In genomic region chr11:88187417-88188133, GRCm38 (mm10) we compare ENCODE assay signal across 8 mouse cellular contexts. TPM values are rescaled to one million over a fixed set of nuclear protein-coding genes. Genes with fewer than 3 reads are reported as not detected.
DNase-seq lines count a peak whose midpoint lies in the region; ATAC-seq and TF ChIP-seq lines count a peak whose summit lies in the region.

No protein-coding gene starts in this region.

- peak overlapping the region; percentile 85 for H3K27ac ChIP-seq in embryonic facial prominence, embryonic 14.5 days (replicated peaks; ENCODE audit: low read depth, low read length)
- peak overlapping the region; percentile 83 for H3K27ac ChIP-seq in heart, embryonic 10.5 days
- H3K27ac ChIP-seq in kidney, embryonic 15.5 days, result peak overlapping the region; percentile 76
- peak overlapping the region; percentile 85 for H3K27ac ChIP-seq in limb, embryonic 15.5 days
- H3K27ac ChIP-seq in midbrain, postnatal 0 days (ENCODE audit: low read depth, low read length), result peak overlapping the region; percentile 51

- peak; percentile 94 for ATAC-seq in embryonic facial prominence, embryonic 14.5 days (ENCODE audit: low read depth)
- ATAC-seq in kidney, embryonic 15.5 days (replicated peaks; ENCODE audit: low FRiP score), result peak; percentile 93
- ATAC-seq in limb, embryonic 15.5 days (ENCODE audit: insufficient number of reproducible peaks, low FRiP score, low TSS enrichment, low read depth), result peak; percentile 90
- ATAC-seq in midbrain, postnatal 0 days (ENCODE audit: low FRiP score), result peak; percentile 91

- peaks cover 21% of the 10 kb centered on the region for H3K4me1 ChIP-seq in embryonic facial prominence, embryonic 14.5 days (ENCODE audit: control insufficient read depth, insufficient read depth, low read length)
- peaks cover 18% of the 10 kb centered on the region for H3K4me1 ChIP-seq in heart, embryonic 10.5 days
- peaks cover 46% of the 10 kb centered on the region for H3K4me1 ChIP-seq in kidney, embryonic 15.5 days
- peaks cover 50% of the 10 kb centered on the region for H3K4me1 ChIP-seq in limb, embryonic 15.5 days
- no peaks in the 10 kb centered on the region for H3K4me1 ChIP-seq in midbrain, postnatal 0 days (ENCODE audit: insufficient read depth, low read length)

- H3K9ac ChIP-seq in embryonic facial prominence, embryonic 14.5 days (ENCODE audit: low read depth, low read length), result peak overlapping the region; percentile 42
- H3K9ac ChIP-seq in kidney, embryonic 15.5 days, result peak overlapping the region; percentile 26
- H3K9ac ChIP-seq in limb, embryonic 15.5 days, result 0 out of 2 replicates have a peak overlapping the region, but pooled peaks have one; percentile 7
- peak overlapping the region; percentile 37; the same call in 1 of the 2 replicates for H3K9ac ChIP-seq in midbrain, postnatal 0 days (replicated peaks; ENCODE audit: low read length, poor library complexity, severe bottlenecking)

- H3K4me2 ChIP-seq in embryonic facial prominence, embryonic 14.5 days (ENCODE audit: low read depth, low read length), result peak overlapping the region; percentile 42
- peak overlapping the region; percentile 58 for H3K4me2 ChIP-seq in kidney, embryonic 15.5 days
- H3K4me2 ChIP-seq in limb, embryonic 15.5 days, result peak overlapping the region; percentile 44
- peak overlapping the region; percentile 37 for H3K4me2 ChIP-seq in midbrain, postnatal 0 days (ENCODE audit: low read depth, low read length, poor library complexity, severe bottlenecking)

- WGBS in embryonic facial prominence, embryonic 14.5 days, result 7% methylated on average over 19 of the region's 25 CpGs
- WGBS in heart, embryonic 10.5 days, result 12% methylated on average over 25 of the region's 25 CpGs
- 9% methylated on average over 25 of the region's 25 CpGs for WGBS in kidney, embryonic 15.5 days
- WGBS in limb, embryonic 15.5 days, result 6% methylated on average over 25 of the region's 25 CpGs
- 12% methylated on average over 25 of the region's 25 CpGs for WGBS in midbrain, postnatal 0 days

- no peaks in the 10 kb centered on the region for H3K9me3 ChIP-seq in embryonic facial prominence, embryonic 14.5 days (ENCODE audit: control insufficient read depth, low read length)
- no peaks in the 10 kb centered on the region for H3K9me3 ChIP-seq in heart, embryonic 10.5 days
- H3K9me3 ChIP-seq in kidney, embryonic 15.5 days (replicated peaks), result no peaks in the 10 kb centered on the region
- H3K9me3 ChIP-seq in limb, embryonic 15.5 days, result no peaks in the 10 kb centered on the region
- H3K9me3 ChIP-seq in midbrain, postnatal 0 days (ENCODE audit: low read length), result no peaks in the 10 kb centered on the region

- TF ChIP-seq CTCF in midbrain, postnatal 0 days (IDR thresholded peaks at IDR 0.05), result peak; percentile 93

- 0 out of 2 replicates have a peak overlapping the region, but pooled peaks have one; percentile 13 for H3K4me3 ChIP-seq in embryonic facial prominence, embryonic 14.5 days (ENCODE audit: low read depth, low read length)
- H3K4me3 ChIP-seq in heart, embryonic 10.5 days, result peak overlapping the region; percentile 42
- H3K4me3 ChIP-seq in kidney, embryonic 15.5 days (replicated peaks), result peak overlapping the region; percentile 27
- peak overlapping the region; percentile 24 for H3K4me3 ChIP-seq in limb, embryonic 15.5 days
- H3K4me3 ChIP-seq in midbrain, postnatal 0 days (ENCODE audit: low read depth, low read length), result no peak overlapping the region

- DNase-seq in 3T3-L1 (ENCODE audit: low read depth, low spot score), result peak; percentile 97
- peak; percentile 82 for DNase-seq in adrenal gland, postnatal 25 days
- peak; percentile 94 for DNase-seq in embryonic facial prominence, embryonic 14.5 days (ENCODE audit: low spot score)
- peak; percentile 96 for DNase-seq in heart, embryonic 10.5 days (ENCODE audit: low spot score)
- DNase-seq in midbrain, postnatal 0 days (ENCODE audit: low spot score), result peak; percentile 92
- DNase-seq in spleen, postnatal 10 days (ENCODE audit: low spot score in 2 of 2), result peak; percentile 62 to 79

- peaks cover 12% of the 10 kb centered on the region; the same call in 1 of the 2 replicates for H3K27me3 ChIP-seq in embryonic facial prominence, embryonic 14.5 days (replicated peaks; ENCODE audit: control insufficient read depth, insufficient read depth, low read length)
- peaks cover 38% of the 10 kb centered on the region for H3K27me3 ChIP-seq in heart, embryonic 10.5 days (ENCODE audit: insufficient read depth, poor library complexity, severe bottlenecking)
- peaks cover 28% of the 10 kb centered on the region for H3K27me3 ChIP-seq in kidney, embryonic 15.5 days
- peaks cover 14% of the 10 kb centered on the region; the same call in 1 of the 2 replicates for H3K27me3 ChIP-seq in limb, embryonic 15.5 days
- peaks cover 8% of the 10 kb centered on the region for H3K27me3 ChIP-seq in midbrain, postnatal 0 days (ENCODE audit: insufficient read depth, low read length)

- H3K36me3 ChIP-seq in embryonic facial prominence, embryonic 14.5 days (ENCODE audit: control insufficient read depth, insufficient read depth, low read length), result peaks cover 17% of the 10 kb centered on the region
- H3K36me3 ChIP-seq in heart, embryonic 10.5 days, result peaks cover 34% of the 10 kb centered on the region
- peaks cover 19% of the 10 kb centered on the region for H3K36me3 ChIP-seq in kidney, embryonic 15.5 days
- H3K36me3 ChIP-seq in limb, embryonic 15.5 days, result peaks cover 14% of the 10 kb centered on the region
- peaks cover 14% of the 10 kb centered on the region for H3K36me3 ChIP-seq in midbrain, postnatal 0 days (ENCODE audit: insufficient read depth, low read length)

RNA-seq across cellular contexts. Expression of gene Mrps23, which starts 16.6 kb away (rescaled TPM):
- total RNA-seq in adrenal gland, postnatal 25 days (2021), result 133 and 199 TPM in 2 replicates
- 55.6 and 59.4 TPM in 2 replicates for polyA plus RNA-seq in embryonic facial prominence, embryonic 14.5 days (2014; fragmentation: Nextera tagmentation; extraction: Ambion mirVana)
- polyA plus RNA-seq in heart, embryonic 10.5 days (2016; fragmentation: Nextera tagmentation; extraction: Ambion mirVana), result 74.6 and 82.3 TPM in 2 replicates
- polyA plus RNA-seq in kidney, embryonic 15.5 days (2015; fragmentation: Nextera tagmentation; extraction: Ambion mirVana), result 57.5 and 65.2 TPM in 2 replicates
- 52.4 and 53.0 TPM in 2 replicates for polyA plus RNA-seq in limb, embryonic 15.5 days (2015; fragmentation: Nextera tagmentation; extraction: Ambion mirVana)
- total RNA-seq in midbrain, postnatal 0 days (2014; rRNA removed), result 29.4 and 35.5 TPM in 2 replicates
- 63.0 and 63.2 TPM in 2 replicates for polyA plus RNA-seq in midbrain, postnatal 0 days (2015; fragmentation: Nextera tagmentation; extraction: Ambion mirVana)
